Mouse (Mus musculus) adrenal gland, postnatal 4 days (tissue): ENCODE results near the gene Mki67. TPM values are rescaled to one million over a fixed set of nuclear protein-coding genes. Genes with fewer than 3 reads are reported as not detected.
"Not testable (repeated sequence)": the region's sequence is repeated elsewhere in the genome, so short reads cannot be mapped to it uniquely, and the experiment has no call there.

ENCODE experiments used
- DNase-seq, 2 experiments: peaks; one replicate each; pipeline ENCODE4 v3.0.0; 2021 to 2022; ENCODE audit warnings: low spot score in 2 of 2, mixed read lengths in 2 of 2
- total RNA-seq, 2 experiments: library from RNA; stranded (reverse); gene quantifications; 2 replicates each; pipeline ENCODE4 v1.2.3; 2021

The Mki67 gene
- total RNA-seq, 2 experiments from 2014 or later, result 68.1 to 95.6 TPM

DNA sequence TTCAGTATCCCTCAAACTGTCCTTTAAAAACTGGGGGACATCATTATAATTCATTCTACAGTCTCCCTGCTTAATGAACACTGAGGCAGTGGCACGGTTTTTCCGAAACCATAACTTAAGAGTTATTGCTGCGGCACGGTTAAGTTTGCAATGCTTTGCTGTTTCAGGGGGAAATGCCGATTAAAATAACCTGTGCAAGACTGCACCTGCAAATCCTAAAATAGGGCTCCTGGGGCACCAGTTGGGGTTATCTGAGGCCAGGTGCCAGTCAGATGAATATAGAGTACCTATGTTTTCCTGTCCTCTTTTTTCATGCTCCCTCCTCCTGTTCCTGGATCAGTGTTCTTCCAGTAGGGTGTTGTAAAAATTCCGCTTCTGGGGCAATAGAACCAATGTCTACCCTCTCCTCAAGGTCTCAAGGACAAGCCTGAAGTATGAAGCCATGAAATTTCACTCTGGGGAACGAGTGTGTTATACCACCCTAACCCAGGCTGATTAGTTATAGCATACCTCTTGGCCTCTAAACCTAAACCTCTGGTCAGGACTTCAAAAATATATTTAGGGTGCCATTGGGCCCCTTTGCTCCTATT is 902 bp upstream of the Mki67 start:
- DNase-seq, result no peak

DNA sequence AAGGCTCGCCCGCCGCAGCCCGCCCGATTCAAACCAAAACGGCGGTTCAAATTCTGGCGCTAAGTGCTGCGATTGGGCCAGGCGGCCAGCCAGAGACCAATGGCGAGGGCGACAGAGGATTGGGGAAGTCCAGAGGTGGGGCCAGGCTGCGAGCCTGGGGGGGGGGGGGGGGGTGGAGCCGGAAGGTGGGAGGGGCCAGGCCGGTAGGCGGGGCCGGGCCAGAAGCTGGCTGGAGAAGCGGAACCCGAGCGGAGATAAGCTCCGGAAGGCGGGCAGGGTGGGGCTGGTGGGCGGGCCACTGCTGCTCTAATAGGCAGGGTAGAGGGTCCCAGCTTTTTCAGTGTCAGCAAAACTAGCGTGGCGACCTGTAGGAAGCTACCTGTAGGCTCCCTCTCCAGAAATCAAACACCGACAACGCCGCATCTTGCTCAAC is 300 bp upstream of the Mki67 start:
- peak; percentile 57 to 86 for DNase-seq

GRCm38 (mm10) chr7:135715166-135715565 is 995 bp downstream of the Mki67 start:
- DNase-seq, result no peak

GRCm38 (mm10) chr7:135713326-135713725 is 2.8 kb downstream of the Mki67 start:
- no peak for DNase-seq

DNA sequence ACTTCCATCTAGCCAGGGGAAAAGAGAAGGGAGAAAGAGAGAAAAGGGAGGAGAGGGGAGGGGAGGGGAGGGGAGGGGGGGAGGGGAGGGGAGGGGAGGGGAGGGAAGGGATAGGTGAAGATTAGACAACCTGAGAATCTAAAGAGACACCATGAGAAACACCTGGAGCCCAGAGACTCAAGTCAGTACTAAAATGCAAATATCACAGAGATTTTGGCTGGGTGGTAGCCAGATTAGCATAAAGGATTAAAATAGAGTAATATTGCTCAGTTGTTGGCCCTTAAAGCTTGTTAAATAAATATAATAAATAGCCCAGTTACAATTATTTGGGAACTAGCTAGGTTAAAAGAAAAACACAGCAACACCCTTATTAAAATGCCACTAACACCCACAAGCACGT is 3.6 kb downstream of the Mki67 start:
- DNase-seq, result no peak

DNA sequence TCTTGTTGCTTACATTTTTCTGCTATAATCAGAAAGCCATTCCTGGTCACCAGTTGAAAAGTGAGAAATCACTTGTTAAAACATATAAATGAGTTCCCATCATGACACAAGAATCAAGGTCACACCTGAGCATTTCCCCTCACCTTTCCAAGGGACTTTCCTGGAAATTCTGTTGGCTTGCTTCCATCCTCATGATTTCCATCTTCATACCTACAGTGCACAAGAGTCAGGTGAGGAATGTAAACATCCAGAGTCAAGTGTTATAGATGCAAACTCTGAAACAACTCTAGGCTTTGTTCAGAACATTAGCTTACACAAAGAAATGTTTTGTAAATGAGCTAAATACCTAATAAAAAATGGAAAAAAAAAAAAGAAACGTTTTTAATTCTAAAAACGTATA is 5.5 kb downstream of the Mki67 start:
- DNase-seq, result no peak

- no peak for DNase-seq
Measured at GRCm38 (mm10) chr7:135705753-135706152, 10.4 kb downstream of the Mki67 start.

DNA sequence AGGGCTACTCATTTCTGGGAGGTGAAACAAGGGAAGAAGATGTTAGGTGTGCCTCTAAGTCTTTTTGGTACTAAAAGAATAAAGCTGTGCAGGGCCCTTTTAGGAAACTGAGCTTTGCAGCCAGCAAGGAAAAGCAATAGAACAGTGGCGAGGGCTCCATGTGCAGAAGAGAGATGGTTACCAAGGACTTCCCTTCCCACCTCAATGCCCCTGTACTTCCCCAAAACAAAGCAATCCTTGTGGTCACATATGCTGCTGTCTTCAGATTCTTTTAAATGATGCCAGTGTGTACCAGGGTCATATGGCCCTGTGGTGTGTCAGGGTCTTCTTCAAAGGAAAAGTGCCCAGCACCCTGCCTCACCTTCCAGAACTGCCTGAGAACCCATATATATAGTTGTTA is 11.1 kb downstream of the Mki67 start:
- no peak for DNase-seq

DNA sequence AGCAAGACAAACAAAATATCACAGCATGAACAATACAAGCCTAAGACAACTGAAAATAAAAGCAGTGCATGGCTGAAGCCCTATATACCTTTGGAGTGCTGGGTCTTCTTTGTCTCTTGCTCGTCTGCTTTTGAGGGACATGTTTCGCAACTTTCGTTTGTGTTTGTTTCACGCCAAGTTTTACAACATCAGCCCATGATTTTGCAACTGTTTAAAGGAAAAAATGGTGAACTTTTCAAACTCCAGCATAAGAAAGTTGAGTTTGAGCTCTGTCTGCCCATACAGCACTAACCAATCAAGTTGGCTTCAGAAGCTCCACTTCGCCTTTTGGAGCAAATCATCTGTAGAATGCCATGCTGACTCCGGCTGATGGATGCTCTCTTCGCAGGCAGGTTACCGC is 11.9 kb downstream of the Mki67 start:
- no peak for DNase-seq

DNA sequence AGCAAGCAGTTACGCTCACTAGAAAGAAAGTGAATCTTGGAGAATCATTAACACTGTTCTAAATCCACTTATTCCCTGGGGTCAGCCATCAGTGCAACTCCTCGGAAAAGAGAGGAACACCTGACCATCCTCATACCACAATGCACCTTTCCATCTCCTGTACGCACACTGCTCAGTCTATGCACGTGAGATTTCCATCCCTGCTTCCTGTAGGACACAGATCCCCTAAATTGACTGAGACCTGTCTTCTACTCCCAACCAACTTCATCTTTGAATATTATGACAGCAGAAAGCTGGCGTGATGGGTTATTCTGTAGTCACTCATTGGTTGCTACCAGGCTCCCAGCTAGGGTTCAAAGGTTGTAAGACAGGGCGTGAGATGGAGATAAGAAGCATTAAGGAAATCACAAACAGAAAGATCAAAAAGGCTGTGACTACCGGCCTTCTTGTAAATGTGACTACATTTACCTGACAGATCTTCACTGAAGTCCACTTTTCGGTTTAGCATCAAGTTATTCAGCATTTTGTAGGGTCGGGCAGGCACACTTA is 12.5 kb downstream of the Mki67 start:
- no peak for DNase-seq

- DNase-seq, result not testable (repeated sequence)
Measured at GRCm38 (mm10) chr7:135699351-135699750, 16.8 kb downstream of the Mki67 start.

- DNase-seq, result no peak
Measured at GRCm38 (mm10) chr7:135698362-135698761, 17.8 kb downstream of the Mki67 start.

GRCm38 (mm10) chr7:135697021-135697740 is 19.0 kb downstream of the Mki67 start:
- DNase-seq, result not testable (repeated sequence)

DNA sequence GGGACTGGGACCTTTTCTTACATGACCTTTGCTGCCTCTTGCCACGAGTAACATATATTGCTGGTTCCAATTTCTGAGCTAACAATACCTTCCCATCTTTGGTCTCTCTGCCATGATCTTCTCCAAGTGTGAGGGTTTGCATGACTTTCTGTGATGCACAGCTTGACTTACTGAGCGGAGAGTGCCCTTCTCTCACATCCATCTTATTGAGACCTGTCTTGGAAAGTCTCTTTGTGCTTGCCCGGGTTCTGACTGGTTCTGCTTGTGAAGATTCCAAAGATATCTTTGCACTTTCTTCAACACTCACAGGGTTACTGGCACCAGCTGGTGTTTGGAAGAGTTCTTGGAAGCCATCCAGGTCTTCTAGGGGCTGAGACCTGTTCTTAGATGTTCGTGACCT is 20.0 kb downstream of the Mki67 start:
- no peak for DNase-seq

GRCm38 (mm10) chr7:135694796-135695195 is 21.4 kb downstream of the Mki67 start:
- DNase-seq, result no peak

DNA sequence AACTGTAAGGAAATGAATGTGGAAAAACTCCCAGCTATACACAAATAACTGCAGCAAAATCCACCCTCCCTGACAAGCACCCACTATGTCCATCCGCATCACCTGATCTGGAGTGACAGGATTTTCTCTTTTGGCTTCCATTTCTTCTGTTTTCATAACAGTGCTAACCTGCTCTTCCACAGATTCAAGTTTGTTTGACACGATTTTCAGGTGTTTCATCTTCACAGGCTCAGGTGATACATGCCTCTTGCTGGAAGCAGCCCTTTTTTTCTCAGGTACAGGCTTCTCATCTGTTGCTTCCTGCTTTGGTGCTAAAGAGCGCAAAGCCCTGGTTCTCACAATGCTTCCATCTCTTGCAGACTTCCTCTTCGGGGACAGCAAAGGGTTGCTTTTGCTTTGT is 22.0 kb downstream of the Mki67 start:
- no peak for DNase-seq

GRCm38 (mm10) chr7:135691941-135692340 is 24.2 kb downstream of the Mki67 start:
- DNase-seq, result no peak

GRCm38 (mm10) chr7:135689396-135689795 is 26.8 kb downstream of the Mki67 start:
- no peak for DNase-seq

DNA sequence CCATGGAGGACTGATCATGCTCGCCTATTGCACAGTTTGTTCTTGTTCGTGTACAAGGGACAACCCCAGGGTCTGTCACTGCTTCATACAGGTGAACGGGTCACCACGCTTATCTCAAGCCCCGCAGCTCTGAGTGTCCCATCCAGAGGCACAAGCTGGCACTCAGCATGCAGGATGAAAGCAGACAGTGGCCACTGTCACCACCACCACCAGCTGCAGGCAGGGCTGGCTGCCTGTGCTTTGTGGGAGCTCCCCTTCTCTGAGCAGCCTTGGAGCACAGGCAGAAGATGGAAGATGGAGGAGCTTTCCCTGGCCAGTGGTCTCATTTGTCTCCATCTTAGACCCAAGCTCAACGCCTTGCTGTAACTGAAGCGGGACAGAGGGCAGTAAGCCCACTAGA is 31.2 kb downstream of the Mki67 start:
- no peak for DNase-seq

- not testable (repeated sequence) for DNase-seq
Measured at GRCm38 (mm10) chr7:135684098-135684497, 32.1 kb downstream of the Mki67 start.

GRCm38 (mm10) chr7:135680334-135680733 is 35.8 kb downstream of the Mki67 start:
- DNase-seq, result peak; percentile 26 to 27

GRCm38 (mm10) chr7:135676722-135677121 is 39.4 kb downstream of the Mki67 start:
- no peak for DNase-seq

- no peak for DNase-seq
Measured at GRCm38 (mm10) chr7:135673576-135673975, 42.6 kb downstream of the Mki67 start.
